Mouse (Mus musculus): Measurements from ENCODE around the gene Gm10217.

DNA sequence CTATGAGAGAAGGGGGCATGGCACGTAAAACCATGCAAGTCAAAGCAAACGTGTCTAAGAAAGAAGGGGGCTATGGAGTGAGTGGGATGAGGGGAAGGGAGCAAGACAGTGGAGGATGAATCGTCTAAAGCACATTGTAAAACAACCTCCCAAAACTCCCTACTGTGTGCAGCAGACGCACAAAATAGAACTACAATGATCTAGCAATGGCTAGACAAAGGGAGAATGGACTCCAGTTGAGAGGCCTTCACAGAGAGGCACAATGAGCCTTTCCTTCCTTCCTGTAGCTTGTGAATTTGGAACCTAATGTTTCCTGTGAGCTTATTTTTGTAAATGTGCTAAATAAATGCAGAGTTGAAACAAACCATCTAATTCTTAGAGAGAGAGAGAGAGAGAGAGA lies 22.7 kb downstream of the Gm10217 start:
- no peak for TF ChIP-seq POLR2A (IDR thresholded peaks at IDR 0.05; ENCODE audit: control insufficient read depth in 1 of 2, insufficient read depth in 1 of 2, low read depth in 1 of 2, low read length in 2 of 2, poor library complexity in 1 of 2)
- TF ChIP-seq CTCF (IDR thresholded peaks at IDR 0.05 in 2 of 3, conservative IDR thresholded peaks at IDR 0.05 in 1 of 3; ENCODE audit: control insufficient read depth in 1 of 3, insufficient read depth in 1 of 3, low read depth in 2 of 3, low read length in 3 of 3, poor library complexity in 1 of 3, severe bottlenecking in 1 of 3): no peak
- no peak for TF ChIP-seq MYC (IDR thresholded peaks at IDR 0.05; ENCODE audit: low read depth, low read length)
- TF ChIP-seq POLR2AphosphoS5 (IDR thresholded peaks at IDR 0.05; ENCODE audit: borderline replicate concordance, low read depth, low read length): no peak
- no peak for TF ChIP-seq TAL1 (IDR thresholded peaks at IDR 0.05; ENCODE audit: low read length)
- no peak for TF ChIP-seq USF1 (IDR thresholded peaks at IDR 0.05; ENCODE audit: low read depth, low read length)
- no peak for TF ChIP-seq ZC3H11A (IDR thresholded peaks at IDR 0.05; ENCODE audit: low read depth, low read length)
- TF ChIP-seq MAFK (IDR thresholded peaks at IDR 0.05; ENCODE audit: borderline replicate concordance, low read depth, low read length): no peak
- TF ChIP-seq JUND (IDR thresholded peaks at IDR 0.05; ENCODE audit: low read depth, low read length): no peak
- no peak for TF ChIP-seq SMC3 (IDR thresholded peaks at IDR 0.05; ENCODE audit: low read depth, low read length)
- TF ChIP-seq KAT2A (conservative IDR thresholded peaks at IDR 0.05; ENCODE audit: low read depth, low read length): no peak
- TF ChIP-seq ZMIZ1 (IDR thresholded peaks at IDR 0.05; ENCODE audit: low read depth, low read length): no peak
- no peak for TF ChIP-seq MAZ (IDR thresholded peaks at IDR 0.05; ENCODE audit: low read depth, low read length)
